Mouse (Mus musculus) stomach, embryonic 15.5 days (tissue): ENCODE results near the gene Lrrc32. TPM values are rescaled to one million over a fixed set of nuclear protein-coding genes. Genes with fewer than 3 reads are reported as not detected.

Experiments used
- ATAC-seq: fragments of 200-750 bp; cut with Nextera tagmentation; 2 replicates; pipeline ENCODE4 v1.8.0; 2017; ENCODE audit warnings: low read depth, moderate number of reproducible peaks, moderate TSS enrichment; ENCODE audit not compliant: insufficient read depth, low FRiP score
- H3K27ac ChIP-seq: fragments of 300-500 bp; sonication (generic); 2 replicates; pipeline ENCODE4 v1.5.1; 2015; ENCODE audit warnings: mild to moderate bottlenecking, inconsistent platforms
- H3K27me3 ChIP-seq: fragments of 300-500 bp; sonication (generic); replicated peaks from 2 replicates; pipeline ENCODE4 v1.6.1; 2015; ENCODE audit warnings: inconsistent platforms
- H3K36me3 ChIP-seq: fragments of 300-500 bp; sonication (generic); 2 replicates; pipeline ENCODE4 v1.6.1; 2015; ENCODE audit warnings: inconsistent platforms
- H3K4me1 ChIP-seq: fragments of 300-500 bp; sonication (generic); 2 replicates; pipeline ENCODE4 v1.6.1; 2015; ENCODE audit warnings: inconsistent platforms
- H3K4me2 ChIP-seq: fragments of 300-500 bp; sonication (generic); 2 replicates; pipeline ENCODE4 v1.6.1; 2015; ENCODE audit warnings: mild to moderate bottlenecking, inconsistent platforms
- H3K4me3 ChIP-seq: fragments of 300-500 bp; sonication (generic); replicated peaks from 2 replicates; pipeline ENCODE4 v1.5.1; 2015; ENCODE audit warnings: inconsistent platforms
- H3K9ac ChIP-seq: fragments of 300-500 bp; sonication (generic); 2 replicates; pipeline ENCODE4 v1.6.1; 2015; ENCODE audit warnings: inconsistent platforms
- H3K9me3 ChIP-seq: fragments of 300-500 bp; sonication (generic); 2 replicates; pipeline ENCODE4 v1.6.1; 2016; ENCODE audit warnings: inconsistent platforms
- WGBS: fragments of 180-500 bp; shearing (Covaris S2); methylation state at CpG from one replicate; pipeline ENCODE4 v1.1.7; 2015; 5-methylcytosine and 5-hydroxymethylcytosine counted together
- polyA plus RNA-seq: library from polyadenylated mRNA; unstranded; fragments of >200 nt; fragmentation: Nextera tagmentation; extraction: Ambion mirVana; gene quantifications from 2 replicates; pipeline ENCODE4 v1.2.1, GENCODE M21; 2015

Gene Lrrc32
- polyA plus RNA-seq, 1 experiment from 2014 or later = 9.8 TPM

DNA sequence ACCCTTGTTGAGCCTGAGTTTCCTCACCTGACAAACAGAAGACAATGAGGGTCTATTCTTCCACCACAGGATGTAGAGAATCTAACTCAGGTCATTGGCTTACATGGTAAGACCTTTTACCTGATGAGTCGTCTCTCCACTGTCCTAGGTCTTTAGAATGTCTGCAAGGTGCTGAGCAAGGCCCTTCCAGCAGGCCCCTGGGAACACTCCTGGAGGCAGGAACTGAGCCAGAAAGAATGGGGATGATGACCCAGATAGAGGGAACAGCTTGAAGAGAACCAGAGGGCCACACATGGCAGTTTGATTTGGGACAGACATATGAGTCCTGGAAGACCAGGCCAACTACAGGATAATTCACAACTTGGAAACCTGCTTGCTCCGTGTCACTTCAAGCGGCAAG lies 53.2 kb downstream of the Lrrc32 start:
- Histone ChIP-seq H3K27ac (no peak overlapping the region), H3K4me3 (no peak overlapping the region)
- 80% methylated on average over 3 of the region's 3 CpGs for WGBS

GRCm38 (mm10) chr7:98542731-98543142 lies 53.7 kb downstream of the Lrrc32 start:
- WGBS = 52% methylated on average over 6 of the region's 6 CpGs

More for the DNA sequence above, 53.2 kb downstream of the Lrrc32 start:
- Histone ChIP-seq H3K9me3 (no peaks in the 10 kb centered on the region), H3K4me1 (peaks cover 12% of the 10 kb centered on the region), H3K36me3 (no peaks in the 10 kb centered on the region), H3K27me3 (no peaks in the 10 kb centered on the region), H3K4me2 (no peak overlapping the region), H3K9ac (no peak overlapping the region)
- ATAC-seq = no peak

GRCm38 (mm10) chr7:98543853-98544370 lies 54.8 kb downstream of the Lrrc32 start:
- no peak; the same call in 1 of the 2 replicates for ATAC-seq
- H3K4me3 ChIP-seq = no peak overlapping the region
- no peaks in the 10 kb centered on the region for H3K36me3 ChIP-seq
- H3K27ac ChIP-seq = no peak overlapping the region
- H3K4me2 ChIP-seq = no peak overlapping the region
- H3K27me3 ChIP-seq = no peaks in the 10 kb centered on the region
- peaks cover 3% of the 10 kb centered on the region; the same call in 1 of the 2 replicates for H3K4me1 ChIP-seq
- WGBS = 54% methylated on average over 11 of the region's 11 CpGs
- H3K9me3 ChIP-seq = no peaks in the 10 kb centered on the region
- H3K9ac ChIP-seq = no peak overlapping the region

More at GRCm38 (mm10) chr7:98542731-98543142, 53.7 kb downstream of the Lrrc32 start:
- Histone ChIP-seq H3K36me3 (no peaks in the 10 kb centered on the region), H3K4me1 (peaks cover 9% of the 10 kb centered on the region), H3K4me2 (no peak overlapping the region), H3K27me3 (no peaks in the 10 kb centered on the region), H3K27ac (no peak overlapping the region), H3K9me3 (no peaks in the 10 kb centered on the region), H3K4me3 (no peak overlapping the region), H3K9ac (no peak overlapping the region)
- ATAC-seq = no peak

GRCm38 (mm10) chr7:98544556-98544955 lies 55.5 kb downstream of the Lrrc32 start:
- peaks cover 3% of the 10 kb centered on the region; the same call in 1 of the 2 replicates for H3K4me1 ChIP-seq
- H3K27ac ChIP-seq = no peak overlapping the region
- H3K4me3 ChIP-seq = no peak overlapping the region
- H3K9ac ChIP-seq = no peak overlapping the region
- no peak overlapping the region for H3K4me2 ChIP-seq
- ATAC-seq = no peak
- H3K36me3 ChIP-seq = no peaks in the 10 kb centered on the region
- H3K27me3 ChIP-seq = no peaks in the 10 kb centered on the region
- WGBS = 55% methylated on average over 3 of the region's 3 CpGs
- H3K9me3 ChIP-seq = no peaks in the 10 kb centered on the region

DNA sequence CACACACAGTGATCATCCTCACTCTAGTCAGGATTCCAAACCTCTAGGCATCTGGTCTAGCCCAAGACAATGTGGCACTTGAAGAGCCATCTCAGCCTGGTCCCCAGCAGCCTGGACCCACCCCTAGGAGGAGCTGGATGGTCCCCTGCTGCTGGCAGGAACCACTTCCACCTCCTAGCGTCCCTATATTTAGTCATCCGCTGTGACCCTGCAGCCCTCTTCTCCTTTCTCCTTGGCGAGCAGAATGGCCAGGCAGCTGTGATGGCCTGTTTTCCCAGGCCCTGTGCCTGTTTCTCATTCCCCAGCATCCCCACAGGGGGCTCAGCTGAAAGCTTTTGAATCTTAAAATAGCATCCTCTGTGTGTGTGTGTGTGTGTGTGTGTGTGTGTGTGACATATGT lies 59.8 kb downstream of the Lrrc32 start:
- WGBS = 40% methylated on average over 3 of the region's 3 CpGs
- Histone ChIP-seq H3K9me3 (no peaks in the 10 kb centered on the region), H3K9ac (no peak overlapping the region), H3K4me3 (no peak overlapping the region), H3K36me3 (no peaks in the 10 kb centered on the region), H3K4me1 (0 out of 2 replicates have a peak, but pooled peaks cover 4% of the 10 kb centered on the region), H3K4me2 (no peak overlapping the region), H3K27me3 (no peaks in the 10 kb centered on the region), H3K27ac (no peak overlapping the region)
- no peak for ATAC-seq

DNA sequence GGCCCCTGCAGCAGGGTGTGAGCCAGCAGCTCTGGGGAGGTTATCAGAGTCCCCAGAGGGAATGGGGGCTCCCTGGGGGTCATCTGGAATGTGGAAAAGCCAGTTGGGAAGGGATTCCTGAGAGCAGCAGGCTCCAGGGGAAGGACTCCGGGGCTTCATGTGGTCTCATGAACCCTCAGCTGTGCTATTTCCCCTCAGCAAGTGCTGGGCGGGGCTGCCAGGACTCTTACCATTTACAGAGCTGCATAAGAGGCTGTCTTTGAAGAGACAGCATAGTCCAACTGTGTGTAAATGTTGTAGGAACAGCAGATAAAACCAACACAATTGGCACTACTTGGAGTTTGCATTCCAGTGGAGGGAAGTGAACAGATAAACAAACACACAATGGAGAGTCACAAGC lies 61.5 kb downstream of the Lrrc32 start:
- Histone ChIP-seq H3K27ac (no peak overlapping the region), H3K27me3 (no peaks in the 10 kb centered on the region), H3K9ac (no peak overlapping the region), H3K4me3 (no peak overlapping the region), H3K4me2 (no peak overlapping the region), H3K36me3 (no peaks in the 10 kb centered on the region), H3K9me3 (no peaks in the 10 kb centered on the region), H3K4me1 (0 out of 2 replicates have a peak, but pooled peaks cover 4% of the 10 kb centered on the region)
- ATAC-seq = no peak
- WGBS = 15% methylated on average over 2 of the region's 2 CpGs

- WGBS = 52% methylated on average over 3 of the region's 3 CpGs
- H3K9me3 ChIP-seq = no peaks in the 10 kb centered on the region
- H3K4me1 ChIP-seq = 0 out of 2 replicates have a peak, but pooled peaks cover 4% of the 10 kb centered on the region
- no peak overlapping the region for H3K4me2 ChIP-seq
- H3K9ac ChIP-seq = no peak overlapping the region
- no peaks in the 10 kb centered on the region for H3K27me3 ChIP-seq
- no peak overlapping the region for H3K4me3 ChIP-seq
- H3K36me3 ChIP-seq = no peaks in the 10 kb centered on the region
- H3K27ac ChIP-seq = no peak overlapping the region
- ATAC-seq = no peak
Measured at GRCm38 (mm10) chr7:98551041-98551440, 62.0 kb downstream of the Lrrc32 start.

Other genes starting within 250 kb of the Lrrc32 start
- 25.7 and 27.4 TPM in 2 replicates for gene Acer3, start 168.1 kb upstream of the Lrrc32 start, polyA plus RNA-seq
- gene Tsku, start 128.0 kb upstream of the Lrrc32 start, polyA plus RNA-seq = 10.2 and 10.9 TPM in 2 replicates
- gene Gucy2d, start 48.9 kb upstream of the Lrrc32 start, polyA plus RNA-seq = 0.09 TPM in 1 of 2 replicates, not detected in the other
- gene Emsy, start 167.5 kb downstream of the Lrrc32 start, polyA plus RNA-seq = 17.6 and 19.4 TPM in 2 replicates
- 47.2 and 49.5 TPM in 2 replicates for gene Thap12, start 213.8 kb downstream of the Lrrc32 start, polyA plus RNA-seq